Comparison of ENCODE assay signal across 17 mouse cellular contexts in the genomic region with DNA sequence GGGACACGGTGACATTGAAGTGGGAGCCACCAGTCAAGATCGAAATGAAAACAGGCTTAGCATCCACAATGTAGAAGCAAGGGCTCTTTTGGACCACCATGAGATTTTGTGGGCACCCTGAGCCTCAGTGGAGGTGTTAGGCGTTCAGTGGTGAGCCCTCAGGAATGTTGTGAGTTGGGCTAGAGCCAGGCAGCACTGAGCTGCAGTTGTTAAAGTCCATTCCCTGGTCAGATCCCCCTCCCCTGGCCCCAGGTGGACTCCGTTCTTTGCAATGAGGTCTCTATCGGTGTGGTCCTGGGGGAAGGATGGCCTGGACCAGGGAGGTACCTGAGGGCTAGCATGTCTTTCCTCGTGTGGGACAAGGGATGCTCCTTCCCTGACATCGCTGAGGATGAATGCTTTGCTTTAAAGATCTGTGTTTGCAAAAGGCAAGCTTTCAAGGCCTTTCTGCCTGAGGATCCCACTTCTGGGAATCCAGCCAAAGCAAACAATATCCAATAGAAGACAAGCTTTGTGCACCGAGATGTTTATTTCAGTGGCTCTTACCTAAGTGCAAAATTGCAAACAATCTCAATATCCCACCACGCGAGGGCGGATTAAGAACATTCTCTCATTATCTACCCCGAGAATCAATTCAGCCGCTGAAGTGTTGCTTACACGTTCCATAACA.
DNase-seq lines count a peak whose midpoint lies in the region; ATAC-seq and TF ChIP-seq lines count a peak whose summit lies in the region.
"Had no signal": no experiment of that assay in that cellular context is flagged by ENCODE, and none has a peak within 500 bp of the region (broad histone marks: within the 10 kb centered on the region; RNA-seq: fewer than 3 reads in every experiment).

No protein-coding gene starts in this region.

- peak; percentile 22 to 79 for DNase-seq in adrenal gland, adult (ENCODE audit: inconsistent age in 2 of 2, low spot score in 1 of 2)
- DNase-seq in adrenal gland, adult 18-20 months (ENCODE audit: low spot score in 2 of 2) = no peak
- peak; percentile 19 for DNase-seq in kidney, adult 9 months
- peak; percentile 56 for DNase-seq in midbrain, postnatal 0 days (ENCODE audit: low spot score)
- peak; percentile 51 for DNase-seq in testis, postnatal 10 days (ENCODE audit: low spot score)
- DNase-seq in hindbrain, embryonic 14.5 days (ENCODE audit: low spot score) = no peak
- DNase-seq: cerebellum, adult 2 months; gastrocnemius, postnatal 25 days; kidney, postnatal 10 days; lung, adult 2 months; thymus, postnatal 36 days had no signal

- no peaks in the 10 kb centered on the region for H3K4me1 ChIP-seq in kidney, embryonic 14.5 days (ENCODE audit: control insufficient read depth, insufficient read depth, low read length)
- no peaks in the 10 kb centered on the region for H3K4me1 ChIP-seq in midbrain, postnatal 0 days (ENCODE audit: insufficient read depth, low read length)
- no peaks in the 10 kb centered on the region for H3K4me1 ChIP-seq in midbrain, embryonic 15.5 days
- no peaks in the 10 kb centered on the region for H3K4me1 ChIP-seq in hindbrain, embryonic 14.5 days (replicated peaks; ENCODE audit: control insufficient read depth, insufficient read depth, low read length)
- H3K4me1 ChIP-seq: midbrain, embryonic 10.5 days had no signal

- peak; percentile 38 for TF ChIP-seq CTCF in midbrain, postnatal 0 days (IDR thresholded peaks at IDR 0.05)

- 71% methylated on average over 14 of the region's 14 CpGs for WGBS in kidney, embryonic 14.5 days
- 59% methylated on average over 14 of the region's 14 CpGs for WGBS in midbrain, postnatal 0 days
- 65% methylated on average over 14 of the region's 14 CpGs for WGBS in midbrain, embryonic 15.5 days
- 69% methylated on average over 14 of the region's 14 CpGs for WGBS in hindbrain, embryonic 14.5 days

- H3K9ac ChIP-seq in kidney, embryonic 14.5 days (ENCODE audit: low read depth, low read length) = no peak overlapping the region
- H3K9ac ChIP-seq in midbrain, postnatal 0 days (replicated peaks; ENCODE audit: low read length, poor library complexity, severe bottlenecking) = no peak overlapping the region
- no peak overlapping the region for H3K9ac ChIP-seq in midbrain, embryonic 15.5 days
- H3K9ac ChIP-seq in hindbrain, embryonic 14.5 days = no peak overlapping the region
- H3K9ac ChIP-seq: heart, embryonic 13.5 days; limb, embryonic 12.5 days had no signal

- H3K27ac ChIP-seq in kidney, embryonic 14.5 days (ENCODE audit: low read depth, low read length) = no peak overlapping the region
- no peak overlapping the region for H3K27ac ChIP-seq in midbrain, postnatal 0 days (ENCODE audit: low read depth, low read length)
- H3K27ac ChIP-seq in midbrain, embryonic 15.5 days = no peak overlapping the region
- no peak overlapping the region for H3K27ac ChIP-seq in hindbrain, embryonic 14.5 days
- H3K27ac ChIP-seq: heart, embryonic 13.5 days; limb, embryonic 12.5 days; midbrain, embryonic 10.5 days had no signal

- H3K36me3 ChIP-seq in kidney, embryonic 14.5 days (ENCODE audit: control insufficient read depth, insufficient read depth, low read length) = no peaks in the 10 kb centered on the region
- no peaks in the 10 kb centered on the region for H3K36me3 ChIP-seq in midbrain, postnatal 0 days (ENCODE audit: insufficient read depth, low read length)
- no peaks in the 10 kb centered on the region for H3K36me3 ChIP-seq in midbrain, embryonic 15.5 days (replicated peaks)
- no peaks in the 10 kb centered on the region for H3K36me3 ChIP-seq in hindbrain, embryonic 14.5 days (replicated peaks; ENCODE audit: control insufficient read depth, insufficient read depth)
- H3K36me3 ChIP-seq: heart, embryonic 13.5 days; limb, embryonic 12.5 days; midbrain, embryonic 10.5 days had no signal

- H3K4me3 ChIP-seq in kidney, embryonic 14.5 days (ENCODE audit: low read length) = no peak overlapping the region
- H3K4me3 ChIP-seq in midbrain, postnatal 0 days (ENCODE audit: low read depth, low read length) = no peak overlapping the region
- H3K4me3 ChIP-seq in midbrain, embryonic 15.5 days = no peak overlapping the region
- no peak overlapping the region for H3K4me3 ChIP-seq in hindbrain, embryonic 14.5 days (replicated peaks; ENCODE audit: low read length)
- H3K4me3 ChIP-seq: erythroblast, embryonic 14.5 days; heart, embryonic 13.5 days; limb, embryonic 12.5 days; midbrain, embryonic 10.5 days had no signal

- no peaks in the 10 kb centered on the region for H3K9me3 ChIP-seq in kidney, embryonic 14.5 days (ENCODE audit: control insufficient read depth, low read length)
- no peaks in the 10 kb centered on the region for H3K9me3 ChIP-seq in midbrain, postnatal 0 days (ENCODE audit: low read length)
- no peaks in the 10 kb centered on the region for H3K9me3 ChIP-seq in midbrain, embryonic 15.5 days
- no peaks in the 10 kb centered on the region for H3K9me3 ChIP-seq in hindbrain, embryonic 14.5 days (ENCODE audit: control insufficient read depth, low read length)
- H3K9me3 ChIP-seq: heart, embryonic 13.5 days; limb, embryonic 12.5 days; midbrain, embryonic 10.5 days had no signal

- H3K27me3 ChIP-seq in kidney, embryonic 14.5 days (ENCODE audit: control insufficient read depth, insufficient read depth, low read length) = no peaks in the 10 kb centered on the region
- H3K27me3 ChIP-seq in midbrain, postnatal 0 days (ENCODE audit: insufficient read depth, low read length) = no peaks in the 10 kb centered on the region; the same call in 1 of the 2 replicates
- no peaks in the 10 kb centered on the region for H3K27me3 ChIP-seq in midbrain, embryonic 15.5 days (replicated peaks)
- H3K27me3 ChIP-seq in hindbrain, embryonic 14.5 days (ENCODE audit: control insufficient read depth, insufficient read depth, low read length) = no peaks in the 10 kb centered on the region
- H3K27me3 ChIP-seq: limb, embryonic 12.5 days had no signal

- no peak overlapping the region for H3K4me2 ChIP-seq in kidney, embryonic 14.5 days (replicated peaks; ENCODE audit: low read depth, low read length)
- H3K4me2 ChIP-seq in midbrain, postnatal 0 days (ENCODE audit: low read depth, low read length, poor library complexity, severe bottlenecking) = no peak overlapping the region
- H3K4me2 ChIP-seq in midbrain, embryonic 15.5 days = no peak overlapping the region
- H3K4me2 ChIP-seq in hindbrain, embryonic 14.5 days (replicated peaks) = no peak overlapping the region
- H3K4me2 ChIP-seq: heart, embryonic 13.5 days; limb, embryonic 12.5 days had no signal

- ATAC-seq in kidney, embryonic 14.5 days (ENCODE audit: low FRiP score, low TSS enrichment) = no peak
- ATAC-seq in midbrain, postnatal 0 days (ENCODE audit: low FRiP score) = no peak
- no peak for ATAC-seq in midbrain, embryonic 15.5 days (replicated peaks)
- ATAC-seq in hindbrain, embryonic 14.5 days (ENCODE audit: low FRiP score) = no peak

Comparison
In these comparisons a context has a peak if more than half of its experiments do, and no peak if none do; other contexts are left out.
1. DNase-seq: peak in adrenal gland, adult (2 of 2), kidney, adult 9 months (single experiment), midbrain, postnatal 0 days (single experiment) and testis, postnatal 10 days (single experiment); none in adrenal gland, adult 18-20 months (0 of 2) and hindbrain, embryonic 14.5 days (single experiment).